Mouse (Mus musculus): Measurements from ENCODE around the gene Srxn1. TPM values are rescaled to one million over a fixed set of nuclear protein-coding genes. Genes with fewer than 3 reads are reported as not detected.

Srxn1 gene
- total RNA-seq, 2 experiments from 2014 or later = 58.4 to 62.4 TPM

DNA sequence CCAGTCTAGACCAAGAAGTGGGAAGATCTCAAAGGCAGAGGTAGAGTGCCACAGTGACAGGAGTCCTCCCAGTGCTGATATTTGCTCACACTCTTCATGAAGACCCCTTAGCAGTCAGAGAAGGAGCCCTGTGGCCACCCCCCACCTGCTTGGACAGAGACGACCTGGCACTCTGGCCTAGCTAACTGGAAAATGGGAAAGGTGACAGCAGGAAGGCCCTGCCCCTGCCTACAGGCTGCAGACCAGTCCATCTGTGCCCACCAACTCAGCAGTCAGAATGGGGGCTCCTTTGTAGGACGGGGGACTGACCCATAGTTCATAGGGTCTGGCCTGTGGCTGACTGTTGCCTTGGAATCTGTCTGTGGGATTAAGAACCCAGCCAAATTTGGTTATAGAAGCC, 40.4 kb downstream of the Srxn1 start:
- intact Hi-C loops (cut with DNase I) = no loop called here
- no peak for DNase-seq (ENCODE audit: low spot score in 2 of 2)

DNA sequence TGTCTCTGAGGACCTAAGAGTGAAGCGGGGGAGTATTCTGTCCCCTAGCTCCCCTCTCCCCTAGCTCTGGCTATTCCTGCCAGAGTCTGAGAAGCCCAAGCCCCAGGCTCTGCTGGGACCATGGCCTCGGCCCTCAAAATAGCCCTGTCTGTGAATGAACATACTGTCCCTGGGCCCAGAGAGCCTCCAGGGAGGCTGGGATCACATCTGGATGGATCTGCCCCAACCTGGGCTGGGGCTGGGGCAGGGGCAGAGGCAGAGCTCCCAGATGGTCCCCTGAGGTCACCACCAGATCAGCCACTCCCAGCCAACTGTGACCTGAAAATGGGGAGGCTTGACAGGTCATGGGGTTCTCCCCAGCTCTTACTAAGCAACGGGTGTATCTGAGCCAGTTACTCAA, 41.8 kb downstream of the Srxn1 start:
- DNase-seq (ENCODE audit: low spot score in 2 of 2) = no peak
- intact Hi-C loops (cut with DNase I) = no loop called here

DNA sequence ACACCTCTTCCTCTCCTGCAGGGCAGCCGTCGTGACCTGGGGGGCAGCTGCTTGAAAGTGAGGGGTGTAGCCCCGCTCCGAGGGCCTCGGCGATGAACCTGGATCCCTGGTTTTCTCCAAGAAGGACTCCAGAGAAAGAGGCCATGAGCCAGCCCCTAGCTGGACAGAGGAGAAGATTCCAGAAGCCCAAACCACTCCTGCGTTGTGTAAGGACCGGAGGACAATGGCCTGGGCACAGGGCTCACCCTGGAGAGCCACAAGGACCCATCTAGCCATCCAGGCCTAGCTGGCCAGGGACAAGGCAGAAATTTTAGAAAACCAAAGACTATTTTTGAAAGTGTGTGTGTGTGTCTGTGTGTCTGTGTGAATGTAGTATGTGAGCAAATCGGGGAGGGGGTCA, 43.4 kb downstream of the Srxn1 start:
- no peak for DNase-seq (ENCODE audit: low spot score in 2 of 2)
- intact Hi-C loops (cut with DNase I) = no loop called here

DNA sequence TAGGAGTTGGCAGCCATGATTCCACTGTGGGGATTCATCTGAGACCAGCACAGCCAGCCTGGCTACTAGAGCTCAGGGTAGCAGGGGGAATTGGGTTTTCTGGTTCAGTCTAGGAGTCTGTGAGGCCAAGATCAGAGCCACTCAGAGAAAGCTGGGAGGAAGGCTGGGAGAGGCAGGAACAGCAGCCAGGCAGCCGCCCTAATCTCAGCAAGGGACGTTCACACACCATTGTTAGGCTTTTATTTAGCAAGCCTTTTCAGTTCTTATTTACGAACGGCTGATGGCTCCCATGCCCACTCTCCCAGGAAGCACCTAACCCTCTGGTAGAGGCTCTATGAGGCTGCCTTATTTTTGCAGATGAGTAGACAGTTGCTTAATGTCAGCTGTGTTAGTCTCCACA, 44.6 kb downstream of the Srxn1 start:
- intact Hi-C loops (cut with DNase I) = no loop called here
- DNase-seq (ENCODE audit: low spot score in 2 of 2) = no peak

DNA sequence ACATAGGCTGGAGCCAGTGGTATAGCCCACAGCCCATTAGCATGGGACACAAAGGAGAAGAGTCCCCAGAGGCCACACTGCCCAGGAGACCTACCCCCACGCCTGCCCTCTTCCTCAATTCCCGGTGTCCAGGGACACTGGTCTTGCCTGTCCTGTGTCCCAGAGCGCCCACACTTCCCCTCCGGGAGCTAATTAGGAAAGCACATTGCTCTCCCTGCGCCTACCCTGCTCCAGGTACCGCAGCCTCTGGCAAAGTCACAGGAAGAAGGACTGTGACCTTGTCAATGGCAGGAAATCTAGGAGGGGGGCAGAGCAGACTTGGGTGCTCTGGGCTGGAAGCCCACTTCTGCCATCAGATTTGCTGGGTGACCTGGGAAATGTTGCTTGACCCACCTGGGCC, 45.1 kb downstream of the Srxn1 start:
- intact Hi-C loops (cut with DNase I) = no loop called here
- DNase-seq (ENCODE audit: low spot score in 2 of 2) = no peak

DNA sequence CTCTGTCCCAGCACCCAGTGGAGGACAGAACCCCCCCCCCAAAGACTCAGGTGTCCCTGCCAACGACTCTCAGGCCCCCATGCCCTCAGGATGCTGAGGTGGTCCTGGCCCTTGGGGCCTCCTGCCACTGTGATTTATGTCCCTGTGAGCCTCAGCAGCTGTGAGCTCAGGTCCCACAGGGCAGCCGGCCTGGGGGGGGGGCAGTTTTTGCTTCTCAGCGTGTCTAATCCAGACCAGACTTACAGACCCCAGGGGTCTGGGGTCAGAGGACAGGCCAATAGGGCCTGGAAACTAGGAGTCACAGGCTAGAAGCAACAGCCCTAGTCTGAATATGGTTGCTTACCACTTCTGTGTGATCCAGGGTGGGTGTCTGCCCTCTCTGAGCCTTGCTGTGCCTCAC, 48.0 kb downstream of the Srxn1 start:
- DNase-seq (ENCODE audit: low spot score in 2 of 2) = no peak
- intact Hi-C loops (cut with DNase I) = no loop called here

DNA sequence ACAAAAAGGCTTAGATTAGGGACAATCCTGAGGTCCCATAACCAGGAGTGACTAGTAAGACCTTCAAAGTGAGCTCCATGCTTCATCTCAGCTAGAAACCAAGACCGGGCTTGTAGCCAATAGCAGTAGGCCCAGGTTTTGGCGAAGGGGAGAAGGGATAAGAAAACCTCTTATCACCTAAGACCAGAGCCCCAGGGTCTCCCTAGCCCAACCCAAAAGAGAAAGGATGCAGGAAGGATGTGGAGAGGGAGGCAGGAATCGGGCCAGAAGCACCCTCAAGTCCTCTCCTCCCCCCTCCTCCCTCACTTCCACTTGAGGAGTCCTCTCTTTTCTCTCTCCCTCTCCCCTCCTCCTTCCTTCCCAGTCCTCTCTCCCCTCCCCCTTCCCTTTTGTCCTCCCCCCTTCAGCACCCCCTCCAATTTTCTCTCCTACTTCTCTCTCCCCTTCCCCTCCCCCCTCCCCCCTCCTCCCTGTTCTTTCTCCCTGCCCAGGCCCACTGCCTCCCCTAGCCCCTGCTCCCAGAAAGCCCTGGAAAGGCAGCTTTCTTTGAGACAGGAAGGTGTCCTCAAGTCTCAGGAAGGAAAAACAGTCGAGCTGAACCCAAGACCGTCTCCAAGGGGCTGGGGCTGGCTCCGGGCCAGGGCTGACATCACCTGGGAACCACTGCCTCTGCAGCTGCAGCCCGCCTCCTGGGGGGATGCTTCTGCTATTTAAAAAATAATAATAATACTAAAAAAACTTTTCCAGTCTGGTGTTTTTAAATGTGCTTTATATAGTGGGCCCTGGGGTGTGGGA, 50.3 kb downstream of the Srxn1 start:
- intact Hi-C loops (cut with DNase I) = no loop called here
- no peak for DNase-seq (ENCODE audit: low spot score in 2 of 2)

DNA sequence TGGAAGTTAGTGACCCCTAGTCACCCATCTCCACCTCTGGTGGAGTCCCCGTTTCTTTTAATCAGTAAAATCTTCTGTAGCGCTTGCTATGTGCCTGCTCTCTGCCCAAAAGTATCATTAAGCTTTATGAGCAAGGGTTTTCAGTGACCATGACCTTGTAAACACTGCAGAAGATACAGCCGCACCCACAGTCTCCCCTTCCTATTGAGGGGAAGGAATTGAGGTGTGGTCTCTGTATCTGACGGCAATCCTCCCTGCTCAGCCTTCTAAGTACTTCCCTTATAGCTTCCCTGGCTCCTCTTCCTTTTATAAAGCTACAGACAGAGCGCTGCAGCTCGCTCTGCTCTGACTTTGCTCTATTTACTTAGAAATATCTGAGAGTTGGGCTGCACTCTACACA, 51.2 kb downstream of the Srxn1 start:
- intact Hi-C loops (cut with DNase I) = no loop called here
- no peak for DNase-seq (ENCODE audit: low spot score in 2 of 2)

DNA sequence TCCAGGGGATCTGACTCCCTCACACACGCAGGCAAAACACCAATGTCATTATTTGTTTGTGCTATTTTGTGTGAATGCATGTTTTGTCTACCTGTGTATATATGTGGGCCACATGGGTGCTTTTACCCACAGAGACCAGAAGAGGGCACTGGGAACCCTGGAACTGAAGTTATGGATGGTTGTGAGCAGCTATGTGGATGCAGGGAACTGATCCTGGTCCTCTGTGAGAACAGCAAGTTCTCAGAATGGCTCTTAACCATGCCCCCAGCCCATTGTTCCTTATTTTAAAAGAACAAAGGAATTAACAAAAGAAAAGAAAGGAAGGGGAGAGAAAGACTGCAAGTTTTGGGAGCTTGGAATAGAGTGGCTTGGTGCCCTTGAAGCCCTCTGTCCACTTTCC, 54.2 kb downstream of the Srxn1 start:
- intact Hi-C loops (cut with DNase I) = no loop called here
- DNase-seq (ENCODE audit: low spot score in 2 of 2) = no peak

Other genes starting within 250 kb of the Srxn1 start
- under 1 TPM; 0.20 to 0.23 TPM for gene Angpt4, start 194.3 kb upstream of the Srxn1 start, total RNA-seq (2021)
- 1 to 10 TPM; 5.0 to 6.8 TPM for gene Fam110a, start 125.3 kb upstream of the Srxn1 start, total RNA-seq (2021)
- gene Slc52a3, start 109.0 kb upstream of the Srxn1 start, total RNA-seq (2021) = 1 to 10 TPM; 3.8 to 3.9 TPM
- 1 to 10 TPM; 9.0 to 9.1 TPM for gene Scrt2, start 24.0 kb upstream of the Srxn1 start, total RNA-seq (2021)
- 1 to 10 TPM in 1 of 2 experiments, under 1 TPM in 1; 0.75 to 1.2 TPM for gene Tcf15, start 38.0 kb downstream of the Srxn1 start, total RNA-seq (2021)
- 100 to 1,000 TPM; 107 TPM for gene Csnk2a1, start 121.3 kb downstream of the Srxn1 start, total RNA-seq (2021)
- 10 to 100 TPM; 50.1 to 54.8 TPM for gene Tbc1d20, start 188.3 kb downstream of the Srxn1 start, total RNA-seq (2021)
- gene Rbck1, start 227.1 kb downstream of the Srxn1 start, total RNA-seq (2021) = 100 to 1,000 TPM; 107 to 116 TPM
- gene Trib3, start 238.5 kb downstream of the Srxn1 start, total RNA-seq (2021) = under 1 TPM; 0.34 to 0.99 TPM

Data from left cerebral cortex, postnatal 14 days (tissue).